In genomic region chr14:45773326-45773725, GRCm38 (mm10) we compare ENCODE assay signal across 13 mouse cellular contexts.
DNase-seq lines count a peak whose midpoint lies in the region; ATAC-seq and TF ChIP-seq lines count a peak whose summit lies in the region.
"Had no signal": no experiment of that assay in that cellular context is flagged by ENCODE, and none has a peak within 500 bp of the region (broad histone marks: within the 10 kb centered on the region; RNA-seq: fewer than 3 reads in every experiment).

No protein-coding gene starts in this region.

- H3K9me3 ChIP-seq in heart, postnatal 0 days (replicated peaks; ENCODE audit: control insufficient read depth, low read length) = no peaks in the 10 kb centered on the region
- no peaks in the 10 kb centered on the region for H3K9me3 ChIP-seq in liver, embryonic 11.5 days (ENCODE audit: control insufficient read depth, low read length)
- H3K9me3 ChIP-seq: intestine, embryonic 15.5 days; liver, embryonic 12.5 days had no signal

- 34% methylated on average over 7 of the region's 7 CpGs for WGBS in heart, postnatal 0 days
- WGBS in liver, embryonic 11.5 days = 66% methylated on average over 7 of the region's 7 CpGs

- intact Hi-C loops in left cerebral cortex, postnatal 36 days (cut with DNase I) = loop anchor here (2.0 to 10.0 kb wide), 2 partner anchors 219 to 351 kb away; no protein-coding TSS in a partner anchor

- H3K27ac ChIP-seq in heart, postnatal 0 days (ENCODE audit: low read depth) = no peak overlapping the region
- no peak overlapping the region for H3K27ac ChIP-seq in liver, embryonic 11.5 days (ENCODE audit: low read depth, low read length)
- H3K27ac ChIP-seq: intestine, embryonic 15.5 days; liver, embryonic 12.5 days had no signal

- peak overlapping the region; percentile 56; the same call in 1 of the 2 replicates for H3K4me2 ChIP-seq in heart, postnatal 0 days (ENCODE audit: low read depth, low read length)
- H3K4me2 ChIP-seq in liver, embryonic 11.5 days = no peak overlapping the region

- no peak for TF ChIP-seq POLR2A in brain, embryonic 14.5 days (IDR thresholded peaks at IDR 0.05; ENCODE audit: borderline replicate concordance, extremely low read depth, insufficient read depth, insufficient read length, poor library complexity, severe bottlenecking)

- TF ChIP-seq EP300 in heart, postnatal 0 days (IDR thresholded peaks at IDR 0.05; ENCODE audit: low read depth) = no peak

- no peak overlapping the region for H3K4me3 ChIP-seq in heart, postnatal 0 days (ENCODE audit: low read depth, low read length)
- H3K4me3 ChIP-seq in liver, embryonic 11.5 days (ENCODE audit: low read depth, low read length) = no peak overlapping the region
- H3K4me3 ChIP-seq: erythroblast, embryonic 14.5 days; intestine, embryonic 15.5 days; liver, embryonic 12.5 days had no signal

- no peak for TF ChIP-seq CTCF in heart, postnatal 0 days (IDR thresholded peaks at IDR 0.05; ENCODE audit: low read depth)
- TF ChIP-seq CTCF in brain, embryonic 14.5 days (IDR thresholded peaks at IDR 0.05; ENCODE audit: borderline replicate concordance, extremely low read depth, insufficient read depth, insufficient read length) = no peak

- ATAC-seq in heart, postnatal 0 days (ENCODE audit: insufficient read depth, low read depth) = peak; percentile 53; the same call in 1 of the 2 replicates
- no peak for ATAC-seq in liver, embryonic 11.5 days (replicated peaks; ENCODE audit: low FRiP score)
- ATAC-seq: liver, embryonic 12.5 days had no signal

- no peaks in the 10 kb centered on the region for H3K27me3 ChIP-seq in heart, postnatal 0 days (ENCODE audit: control insufficient read depth, insufficient read depth, low read length)
- H3K27me3 ChIP-seq in liver, embryonic 11.5 days (replicated peaks; ENCODE audit: control insufficient read depth, insufficient read depth, low read length) = no peaks in the 10 kb centered on the region
- H3K27me3 ChIP-seq: intestine, embryonic 15.5 days; liver, embryonic 12.5 days; megakaryocyte, embryonic 14.5 days had no signal

- H3K9ac ChIP-seq in heart, postnatal 0 days (replicated peaks; ENCODE audit: low read depth, low read length) = no peak overlapping the region
- no peak overlapping the region for H3K9ac ChIP-seq in liver, embryonic 11.5 days (ENCODE audit: low read depth, low read length)
- H3K9ac ChIP-seq: intestine, embryonic 15.5 days; liver, embryonic 12.5 days had no signal

- peaks cover 3% of the 10 kb centered on the region; the same call in 1 of the 2 replicates for H3K4me1 ChIP-seq in heart, postnatal 0 days (ENCODE audit: control insufficient read depth, insufficient read depth)
- H3K4me1 ChIP-seq in liver, embryonic 11.5 days (replicated peaks; ENCODE audit: control insufficient read depth, insufficient read depth, low read length) = no peaks in the 10 kb centered on the region
- H3K4me1 ChIP-seq: intestine, embryonic 15.5 days; liver, embryonic 12.5 days had no signal

- DNase-seq in cerebellum, postnatal 14 days = peak; percentile 7 to 14
- no peak for DNase-seq in cerebellum, adult 11 months
- DNase-seq in heart, postnatal 0 days (ENCODE audit: low spot score) = peak; percentile 28
- DNase-seq in heart, adult 8-10 months (ENCODE audit: low spot score) = no peak
- DNase-seq in left cerebral cortex, adult 11 months (ENCODE audit: low spot score) = peak; percentile 25
- no peak for DNase-seq in left cerebral cortex, postnatal 36 days (ENCODE audit: low spot score in 2 of 2)
- DNase-seq in brain, embryonic 14.5 days (ENCODE audit: low read depth) = peak; percentile 18
- no peak for DNase-seq in liver, embryonic 11.5 days (ENCODE audit: low spot score)
- DNase-seq: B cell, adult 2 months had no signal

- H3K36me3 ChIP-seq in heart, postnatal 0 days (replicated peaks; ENCODE audit: control insufficient read depth, insufficient read depth, low read length) = no peaks in the 10 kb centered on the region
- no peaks in the 10 kb centered on the region for H3K36me3 ChIP-seq in liver, embryonic 11.5 days (ENCODE audit: control insufficient read depth, insufficient read depth, low read length)
- H3K36me3 ChIP-seq: intestine, embryonic 15.5 days; liver, embryonic 12.5 days had no signal

Comparison
In these comparisons a context has a peak if more than half of its experiments do, and no peak if none do; other contexts are left out.
1. DNase-seq: peak in cerebellum, postnatal 14 days (2 of 2), heart, postnatal 0 days (single experiment), left cerebral cortex, adult 11 months (single experiment) and brain, embryonic 14.5 days (single experiment); none in cerebellum, adult 11 months (single experiment), heart, adult 8-10 months (single experiment), left cerebral cortex, postnatal 36 days (0 of 2) and liver, embryonic 11.5 days (single experiment).